ENCODE assay signal across 11 mouse cellular contexts in genomic region chr1:23270910-23271822, GRCm38 (mm10).
DNase-seq lines count a peak whose midpoint lies in the region; ATAC-seq and TF ChIP-seq lines count a peak whose summit lies in the region.
"Had no signal": no experiment of that assay in that cellular context is flagged by ENCODE, and none has a peak within 500 bp of the region (broad histone marks: within the 10 kb centered on the region; RNA-seq: fewer than 3 reads in every experiment).

No protein-coding gene starts in this region.

- DNase-seq in hindbrain, postnatal 0 days (ENCODE audit: low spot score) = no peak
- peak; percentile 37 for DNase-seq in embryonic facial prominence, embryonic 14.5 days (ENCODE audit: low spot score)
- peak; percentile 74 for DNase-seq in kidney, adult 11 months
- DNase-seq in lung, postnatal 4 days = peak; percentile 36 to 57
- DNase-seq in layer of hippocampus, adult 9-10 months (ENCODE audit: low spot score) = no peak
- no peak for DNase-seq in left cerebral cortex, adult 2 months (ENCODE audit: extremely low spot score in 1 of 2, low spot score in 2 of 2)
- DNase-seq: cerebellum, adult 18-20 months; gastrocnemius, postnatal 25 days had no signal

- intact Hi-C loops in left cerebral cortex, adult 2 months (cut with DNase I) = no loop called here

- TF ChIP-seq CTCF in hindbrain, postnatal 0 days (IDR thresholded peaks at IDR 0.05; ENCODE audit: low read depth) = no peak
- no peak for TF ChIP-seq CTCF in left cerebral cortex, adult 2 months (IDR thresholded peaks at IDR 0.05)

- no peak overlapping the region for H3K4me3 ChIP-seq in hindbrain, postnatal 0 days (ENCODE audit: low read length)
- H3K4me3 ChIP-seq in hindbrain, embryonic 12.5 days = no peak overlapping the region
- H3K4me3 ChIP-seq in embryonic facial prominence, embryonic 14.5 days (ENCODE audit: low read depth, low read length) = no peak overlapping the region
- H3K4me3 ChIP-seq in left cerebral cortex, adult 2 months = no peak overlapping the region
- H3K4me3 ChIP-seq: limb, embryonic 13.5 days had no signal

- H3K36me3 ChIP-seq in hindbrain, postnatal 0 days (ENCODE audit: insufficient read depth, low read length) = no peaks in the 10 kb centered on the region
- no peaks in the 10 kb centered on the region for H3K36me3 ChIP-seq in hindbrain, embryonic 12.5 days
- H3K36me3 ChIP-seq in embryonic facial prominence, embryonic 14.5 days (ENCODE audit: control insufficient read depth, insufficient read depth, low read length) = 0 out of 2 replicates have a peak, but pooled peaks cover 4% of the 10 kb centered on the region
- H3K36me3 ChIP-seq: limb, embryonic 13.5 days had no signal

- H3K4me1 ChIP-seq in hindbrain, postnatal 0 days (ENCODE audit: insufficient read depth, low read length) = no peaks in the 10 kb centered on the region
- H3K4me1 ChIP-seq in hindbrain, embryonic 12.5 days = peaks cover 3% of the 10 kb centered on the region; the same call in 1 of the 2 replicates
- peaks cover 10% of the 10 kb centered on the region for H3K4me1 ChIP-seq in embryonic facial prominence, embryonic 14.5 days (ENCODE audit: control insufficient read depth, insufficient read depth, low read length)

- H3K9me3 ChIP-seq in hindbrain, postnatal 0 days (ENCODE audit: low read length) = no peaks in the 10 kb centered on the region
- no peaks in the 10 kb centered on the region for H3K9me3 ChIP-seq in hindbrain, embryonic 12.5 days (replicated peaks)
- H3K9me3 ChIP-seq in embryonic facial prominence, embryonic 14.5 days (ENCODE audit: control insufficient read depth, low read length) = no peaks in the 10 kb centered on the region
- H3K9me3 ChIP-seq: limb, embryonic 13.5 days had no signal

- WGBS in hindbrain, postnatal 0 days = 37% methylated on average over 6 of the region's 6 CpGs
- 50% methylated on average over 6 of the region's 6 CpGs for WGBS in hindbrain, embryonic 12.5 days
- WGBS in embryonic facial prominence, embryonic 14.5 days = 31% methylated on average over 6 of the region's 6 CpGs

- ATAC-seq in hindbrain, postnatal 0 days = no peak
- no peak for ATAC-seq in hindbrain, embryonic 12.5 days (ENCODE audit: low FRiP score)
- peak; percentile 60; the same call in 1 of the 2 replicates for ATAC-seq in embryonic facial prominence, embryonic 14.5 days (ENCODE audit: low read depth)
- ATAC-seq in monocyte, adult 5-6 weeks (replicated peaks; ENCODE audit: insufficient number of reproducible peaks, low FRiP score, low TSS enrichment, poor library complexity, severe bottlenecking) = no peak

- no peak overlapping the region for H3K4me2 ChIP-seq in hindbrain, postnatal 0 days (ENCODE audit: low read depth, low read length)
- H3K4me2 ChIP-seq in hindbrain, embryonic 12.5 days (replicated peaks) = no peak overlapping the region
- H3K4me2 ChIP-seq in embryonic facial prominence, embryonic 14.5 days (ENCODE audit: low read depth, low read length) = no peak overlapping the region
- H3K4me2 ChIP-seq: limb, embryonic 13.5 days had no signal

- peak overlapping the region; percentile 33; the same call in 1 of the 2 replicates for H3K27ac ChIP-seq in hindbrain, postnatal 0 days
- H3K27ac ChIP-seq in hindbrain, embryonic 12.5 days = no peak overlapping the region
- peak overlapping the region; percentile 55 for H3K27ac ChIP-seq in embryonic facial prominence, embryonic 14.5 days (replicated peaks; ENCODE audit: low read depth, low read length)
- no peak overlapping the region; the same call in 1 of the 2 replicates for H3K27ac ChIP-seq in left cerebral cortex, adult 2 months
- H3K27ac ChIP-seq: limb, embryonic 13.5 days had no signal

- H3K27me3 ChIP-seq in hindbrain, postnatal 0 days (ENCODE audit: insufficient read depth, low read length) = no peaks in the 10 kb centered on the region
- no peaks in the 10 kb centered on the region for H3K27me3 ChIP-seq in hindbrain, embryonic 12.5 days
- H3K27me3 ChIP-seq in embryonic facial prominence, embryonic 14.5 days (replicated peaks; ENCODE audit: control insufficient read depth, insufficient read depth, low read length) = no peaks in the 10 kb centered on the region
- H3K27me3 ChIP-seq: limb, embryonic 13.5 days had no signal

- H3K9ac ChIP-seq in hindbrain, postnatal 0 days (replicated peaks; ENCODE audit: low read length) = no peak overlapping the region
- no peak overlapping the region for H3K9ac ChIP-seq in hindbrain, embryonic 12.5 days
- no peak overlapping the region for H3K9ac ChIP-seq in embryonic facial prominence, embryonic 14.5 days (ENCODE audit: low read depth, low read length)
- H3K9ac ChIP-seq: limb, embryonic 13.5 days had no signal

Comparison
In these comparisons a context has a peak if more than half of its experiments do, and no peak if none do; other contexts are left out.
1. H3K27ac ChIP-seq: peak in hindbrain, postnatal 0 days (single experiment) and embryonic facial prominence, embryonic 14.5 days (single experiment); none in hindbrain, embryonic 12.5 days (single experiment) and left cerebral cortex, adult 2 months (single experiment).
2. DNase-seq: peak in embryonic facial prominence, embryonic 14.5 days (single experiment), kidney, adult 11 months (single experiment) and lung, postnatal 4 days (2 of 2); none in hindbrain, postnatal 0 days (single experiment), layer of hippocampus, adult 9-10 months (single experiment) and left cerebral cortex, adult 2 months (0 of 2).